Mouse (Mus musculus) kidney, embryonic 14.5 days (tissue): Measurements from ENCODE around the gene Ephb4. TPM values are rescaled to one million over a fixed set of nuclear protein-coding genes. Genes with fewer than 3 reads are reported as not detected.

Experiments used
- ATAC-seq: fragments of 200-750 bp; cut with Nextera tagmentation; 2 replicates; pipeline ENCODE4 v1.8.0; 2017; ENCODE audit warnings: moderate number of reproducible peaks, mild to moderate bottlenecking, moderate TSS enrichment, moderate library complexity; ENCODE audit not compliant: low FRiP score, low TSS enrichment
- H3K27ac ChIP-seq: fragments of 300-500 bp; sonication (generic); 2 replicates; pipeline ENCODE4 v1.5.1; 2014; ENCODE audit warnings: low read depth, mild to moderate bottlenecking, low read length, moderate library complexity, mixed read lengths
- H3K27me3 ChIP-seq: fragments of 300-500 bp; sonication (generic); 2 replicates; pipeline ENCODE4 v1.6.1; 2014; ENCODE audit warnings: mild to moderate bottlenecking, low read length; ENCODE audit not compliant: control insufficient read depth, insufficient read depth
- H3K36me3 ChIP-seq: fragments of 300-500 bp; sonication (generic); 2 replicates; pipeline ENCODE4 v1.6.1; 2014; ENCODE audit warnings: low read length, mixed read lengths; ENCODE audit not compliant: control insufficient read depth, insufficient read depth
- H3K4me1 ChIP-seq: fragments of 300-500 bp; sonication (generic); 2 replicates; pipeline ENCODE4 v1.6.1; 2014; ENCODE audit warnings: low read length, mixed read lengths; ENCODE audit not compliant: control insufficient read depth, insufficient read depth
- H3K4me2 ChIP-seq: fragments of 300-500 bp; sonication (generic); replicated peaks from 2 replicates; pipeline ENCODE4 v1.6.1; 2014; ENCODE audit warnings: low read depth, mild to moderate bottlenecking, low read length
- H3K4me3 ChIP-seq: fragments of 300-500 bp; sonication (generic); 2 replicates; pipeline ENCODE4 v1.5.1; 2014; ENCODE audit warnings: mild to moderate bottlenecking, low read length
- H3K9ac ChIP-seq: fragments of 300-500 bp; sonication (generic); 2 replicates; pipeline ENCODE4 v1.6.1; 2014; ENCODE audit warnings: low read depth, mild to moderate bottlenecking, low read length, moderate library complexity
- H3K9me3 ChIP-seq: fragments of 300-500 bp; sonication (generic); 2 replicates; pipeline ENCODE4 v1.6.1; 2016; ENCODE audit warnings: low read length; ENCODE audit not compliant: control insufficient read depth
- WGBS: fragments of 180-500 bp; shearing (Covaris S2); extraction: QIAGEN DNeasy Blood & Tissue Kit; methylation state at CpG from one replicate; pipeline ENCODE4 v1.1.7; 2014; 5-methylcytosine and 5-hydroxymethylcytosine counted together
- polyA plus RNA-seq: library from polyadenylated mRNA; unstranded; fragments of >200 nt; fragmentation: Nextera tagmentation; extraction: Ambion mirVana; gene quantifications from 2 replicates; pipeline ENCODE4 v1.2.1, GENCODE M21; 2014

Gene Ephb4
- polyA plus RNA-seq, 1 experiment from 2014 or later = 58.9 TPM

GRCm38 (mm10) chr5:137419841-137420240 is 69.9 kb downstream of the Ephb4 start:
- ATAC-seq = no peak
- WGBS = 90% methylated on average over 4 of the region's 4 CpGs
- H3K9me3 ChIP-seq = no peaks in the 10 kb centered on the region

GRCm38 (mm10) chr5:137425648-137426047 is 75.7 kb downstream of the Ephb4 start:
- Histone ChIP-seq H3K4me2 (no peak overlapping the region), H3K4me3 (no peak overlapping the region), H3K4me1 (0 out of 2 replicates have a peak, but pooled peaks cover 3% of the 10 kb centered on the region), H3K9ac (no peak overlapping the region), H3K9me3 (no peaks in the 10 kb centered on the region), H3K36me3 (no peaks in the 10 kb centered on the region), H3K27me3 (no peaks in the 10 kb centered on the region), H3K27ac (no peak overlapping the region)
- 60% methylated on average over 6 of the region's 6 CpGs for WGBS
- no peak for ATAC-seq

More at GRCm38 (mm10) chr5:137419841-137420240, 69.9 kb downstream of the Ephb4 start:
- Histone ChIP-seq H3K36me3 (no peaks in the 10 kb centered on the region), H3K4me1 (no peaks in the 10 kb centered on the region), H3K27ac (no peak overlapping the region), H3K9ac (no peak overlapping the region), H3K4me2 (no peak overlapping the region), H3K27me3 (no peaks in the 10 kb centered on the region), H3K4me3 (no peak overlapping the region)

Other genes starting within 250 kb of the Ephb4 start
- gene Trim56, start 233.9 kb upstream of the Ephb4 start, polyA plus RNA-seq = 9.7 TPM in 2 replicates
- not detected in 2 replicates for gene Muc3, start 200.8 kb upstream of the Ephb4 start, polyA plus RNA-seq
- gene Muc3a, start 137.7 kb upstream of the Ephb4 start, polyA plus RNA-seq = 0.11 and 0.13 TPM in 2 replicates
- gene Ache, start 62.6 kb upstream of the Ephb4 start, polyA plus RNA-seq = 0.57 and 0.58 TPM in 2 replicates
- 6.2 and 6.4 TPM in 2 replicates for gene Ufsp1, start 55.5 kb upstream of the Ephb4 start, polyA plus RNA-seq
- 104 and 141 TPM in 2 replicates for gene Srrt, start 42.4 kb upstream of the Ephb4 start, polyA plus RNA-seq
- gene Trip6, start 35.7 kb upstream of the Ephb4 start, polyA plus RNA-seq = 52.7 and 62.5 TPM in 2 replicates
- 5.7 and 8.5 TPM in 2 replicates for gene Slc12a9, start 16.5 kb upstream of the Ephb4 start, polyA plus RNA-seq
- 0.17 and 0.60 TPM in 2 replicates for gene Zan, start 127.0 kb downstream of the Ephb4 start, polyA plus RNA-seq
- gene Pop7, start 152.4 kb downstream of the Ephb4 start, polyA plus RNA-seq = 57.8 and 69.5 TPM in 2 replicates
- 16.0 and 18.6 TPM in 2 replicates for gene Gigyf1, start 168.4 kb downstream of the Ephb4 start, polyA plus RNA-seq
- not detected in 2 replicates for gene Epo, start 183.1 kb downstream of the Ephb4 start, polyA plus RNA-seq
- 427 and 433 TPM in 2 replicates for gene Gnb2, start 183.4 kb downstream of the Ephb4 start, polyA plus RNA-seq
- gene Actl6b, start 203.4 kb downstream of the Ephb4 start, polyA plus RNA-seq = not detected in 2 replicates
- gene Tfr2, start 219.7 kb downstream of the Ephb4 start, polyA plus RNA-seq = 0.43 and 1.0 TPM in 2 replicates